Mouse (Mus musculus) neural tube, embryonic 15.5 days (tissue): ENCODE results near the gene Gm21970. TPM values are rescaled to one million over a fixed set of nuclear protein-coding genes. Genes with fewer than 3 reads are reported as not detected.
"Not testable (repeated sequence)": the region's sequence is repeated elsewhere in the genome, so short reads cannot be mapped to it uniquely, and the experiment has no call there.

Source experiments
- ATAC-seq: fragments of 200-750 bp; cut with Nextera tagmentation; 2 replicates; pipeline ENCODE4 v1.8.0; 2017; ENCODE audit warnings: mild to moderate bottlenecking, moderate TSS enrichment, moderate library complexity; ENCODE audit not compliant: low FRiP score
- H3K27ac ChIP-seq: fragments of 300-500 bp; sonication (generic); replicated peaks from 2 replicates; pipeline ENCODE4 v1.5.1; 2015; ENCODE audit warnings: mild to moderate bottlenecking, inconsistent platforms
- H3K27me3 ChIP-seq: fragments of 300-500 bp; sonication (generic); replicated peaks from 2 replicates; pipeline ENCODE4 v1.6.1; 2015; ENCODE audit warnings: inconsistent platforms
- H3K36me3 ChIP-seq: fragments of 300-500 bp; sonication (generic); 2 replicates; pipeline ENCODE4 v1.6.1; 2015; ENCODE audit warnings: inconsistent platforms
- H3K4me1 ChIP-seq: fragments of 300-500 bp; sonication (generic); 2 replicates; pipeline ENCODE4 v1.6.1; 2015; ENCODE audit warnings: inconsistent platforms
- H3K4me2 ChIP-seq: fragments of 300-500 bp; sonication (generic); 2 replicates; pipeline ENCODE4 v1.6.1; 2015; ENCODE audit warnings: inconsistent platforms, mild to moderate bottlenecking, moderate library complexity
- H3K4me3 ChIP-seq: fragments of 300-500 bp; sonication (generic); replicated peaks from 2 replicates; pipeline ENCODE4 v1.5.1; 2015; ENCODE audit warnings: mild to moderate bottlenecking, inconsistent platforms
- H3K9ac ChIP-seq: fragments of 300-500 bp; sonication (generic); replicated peaks from 2 replicates; pipeline ENCODE4 v1.6.1; 2015; ENCODE audit warnings: mild to moderate bottlenecking, inconsistent platforms
- H3K9me3 ChIP-seq: fragments of 300-500 bp; sonication (generic); replicated peaks from 2 replicates; pipeline ENCODE4 v1.6.1; 2016; ENCODE audit warnings: inconsistent platforms
- WGBS: fragments of 180-500 bp; shearing (Covaris S2); methylation state at CpG from one replicate; pipeline ENCODE4 v1.1.7; 2015; ENCODE audit warnings: mixed read lengths; 5-methylcytosine and 5-hydroxymethylcytosine counted together
- polyA plus RNA-seq: library from polyadenylated mRNA; unstranded; fragments of >200 nt; fragmentation: Nextera tagmentation; extraction: Ambion mirVana; gene quantifications from 2 replicates; pipeline ENCODE4 v1.2.1, GENCODE M21; 2015

The Gm21970 gene
- polyA plus RNA-seq, 1 experiment from 2014 or later, result not detected

- Histone ChIP-seq H3K9me3 (no peaks in the 10 kb centered on the region), H3K4me3 (no peak overlapping the region), H3K9ac (no peak overlapping the region), H3K4me1 (no peaks in the 10 kb centered on the region), H3K27me3 (no peaks in the 10 kb centered on the region), H3K4me2 (no peak overlapping the region), H3K27ac (no peak overlapping the region), H3K36me3 (peaks cover 8% of the 10 kb centered on the region; the same call in 1 of the 2 replicates)
- WGBS, result 73% methylated on average over 5 of the region's 5 CpGs
- ATAC-seq, result no peak
Observed at GRCm38 (mm10) chr16:91427461-91427860, 35.9 kb downstream of the Gm21970 start.

- H3K27me3 ChIP-seq, result no peaks in the 10 kb centered on the region
- WGBS, result 88% methylated on average over 8 of the region's 8 CpGs
- no peak for ATAC-seq
Observed at GRCm38 (mm10) chr16:91428259-91428865, 36.8 kb downstream of the Gm21970 start.

DNA sequence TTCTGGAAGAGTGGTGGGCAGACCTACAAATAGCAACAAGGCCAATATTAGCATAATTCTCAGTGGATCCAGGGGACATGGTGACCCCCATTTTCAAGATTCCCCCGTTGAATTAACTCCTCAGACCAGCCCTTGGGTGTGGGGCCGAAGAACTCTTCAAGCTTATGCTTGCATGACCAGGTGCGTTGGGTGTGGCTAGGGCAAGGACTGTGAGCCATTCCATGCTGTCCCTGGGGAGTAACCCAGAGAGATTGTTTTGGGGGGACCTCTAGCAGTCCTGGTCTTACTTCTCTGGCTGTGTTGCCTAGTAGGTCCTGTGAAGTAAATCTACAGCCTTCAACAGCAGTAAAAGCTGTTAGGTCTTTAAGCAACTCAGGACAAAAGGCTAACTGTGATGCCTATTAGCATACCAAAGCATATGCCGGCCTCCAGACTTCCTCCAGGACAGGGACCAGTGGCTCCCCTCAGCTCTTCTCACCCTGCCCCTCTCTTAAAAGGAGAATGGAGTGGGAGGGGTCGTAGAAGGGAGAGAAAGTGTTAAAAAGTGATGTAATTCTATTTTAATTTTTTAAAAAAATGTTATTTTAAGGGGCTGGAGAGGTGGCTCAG is 41.3 kb downstream of the Gm21970 start:
- H3K4me1 ChIP-seq, result no peaks in the 10 kb centered on the region
- no peak overlapping the region for H3K4me2 ChIP-seq
- WGBS, result 26% methylated on average over 5 of the region's 5 CpGs
- no peaks in the 10 kb centered on the region for H3K9me3 ChIP-seq
- H3K27ac ChIP-seq, result no peak overlapping the region
- H3K9ac ChIP-seq, result no peak overlapping the region
- no peak for ATAC-seq
- no peaks in the 10 kb centered on the region for H3K36me3 ChIP-seq
- no peak overlapping the region for H3K4me3 ChIP-seq
- H3K27me3 ChIP-seq, result no peaks in the 10 kb centered on the region

More at GRCm38 (mm10) chr16:91428259-91428865, 36.8 kb downstream of the Gm21970 start:
- Histone ChIP-seq H3K4me3 (no peak overlapping the region), H3K36me3 (peaks cover 8% of the 10 kb centered on the region; the same call in 1 of the 2 replicates), H3K4me2 (no peak overlapping the region), H3K9ac (no peak overlapping the region), H3K4me1 (no peaks in the 10 kb centered on the region), H3K9me3 (no peaks in the 10 kb centered on the region), H3K27ac (no peak overlapping the region)

GRCm38 (mm10) chr16:91433329-91433933 is 41.9 kb downstream of the Gm21970 start:
- no peaks in the 10 kb centered on the region for H3K9me3 ChIP-seq
- no peaks in the 10 kb centered on the region for H3K36me3 ChIP-seq
- 48% methylated on average over 8 of the region's 8 CpGs for WGBS
- no peaks in the 10 kb centered on the region for H3K27me3 ChIP-seq
- H3K27ac ChIP-seq, result no peak overlapping the region
- H3K4me2 ChIP-seq, result no peak overlapping the region
- no peak overlapping the region for H3K9ac ChIP-seq
- ATAC-seq, result no peak
- no peak overlapping the region for H3K4me3 ChIP-seq
- no peaks in the 10 kb centered on the region for H3K4me1 ChIP-seq

DNA sequence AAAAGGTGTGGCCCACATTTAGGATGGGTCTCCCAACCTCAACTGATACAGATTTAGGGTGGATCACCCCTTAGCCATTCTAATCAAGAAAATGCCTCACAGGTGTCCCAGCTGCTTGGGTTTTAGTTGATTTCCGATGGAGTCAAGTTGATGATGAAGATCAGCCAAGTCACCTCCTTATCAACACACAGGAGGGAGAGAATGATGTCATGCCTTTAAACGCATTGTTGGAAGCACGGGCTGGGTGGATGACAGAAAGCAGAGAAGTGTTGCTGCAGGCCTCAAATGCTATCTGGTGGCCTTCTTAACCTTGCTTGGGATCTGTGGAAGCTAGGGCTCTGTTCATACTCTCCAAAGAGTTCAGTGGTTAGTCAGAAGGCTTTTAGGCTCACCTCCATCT is 42.6 kb downstream of the Gm21970 start:
- WGBS, result 94% methylated on average over 3 of the region's 3 CpGs
- H3K27ac ChIP-seq, result no peak overlapping the region
- no peak overlapping the region for H3K9ac ChIP-seq
- H3K4me2 ChIP-seq, result no peak overlapping the region
- ATAC-seq, result no peak
- no peak overlapping the region for H3K4me3 ChIP-seq
- no peaks in the 10 kb centered on the region for H3K27me3 ChIP-seq
- no peaks in the 10 kb centered on the region for H3K36me3 ChIP-seq
- H3K4me1 ChIP-seq, result no peaks in the 10 kb centered on the region
- no peaks in the 10 kb centered on the region for H3K9me3 ChIP-seq

DNA sequence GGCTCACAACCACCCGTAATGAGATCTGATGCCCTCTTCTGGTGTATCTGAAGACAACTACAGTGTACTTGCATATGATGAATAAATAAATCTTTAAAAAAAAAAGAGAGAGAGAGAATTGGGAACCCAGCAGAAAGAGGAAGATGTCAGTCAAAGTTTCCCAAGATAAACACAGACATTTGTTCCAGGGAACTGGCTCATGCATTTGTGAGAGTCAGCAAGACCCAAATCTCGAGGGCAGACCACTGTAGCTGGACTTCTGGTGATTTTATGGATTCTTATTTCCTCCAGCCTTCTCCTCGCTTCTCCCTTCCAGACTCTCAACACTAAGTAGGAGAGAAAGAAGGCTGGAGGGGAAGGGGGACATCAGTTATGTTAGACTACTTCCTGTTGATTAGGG is 46.6 kb downstream of the Gm21970 start:
- ATAC-seq, result no peak
- WGBS, result 63% methylated on average over 3 of the region's 3 CpGs
- no peak overlapping the region for H3K4me2 ChIP-seq
- H3K9me3 ChIP-seq, result no peaks in the 10 kb centered on the region
- no peaks in the 10 kb centered on the region for H3K27me3 ChIP-seq
- H3K9ac ChIP-seq, result no peak overlapping the region
- H3K36me3 ChIP-seq, result no peaks in the 10 kb centered on the region
- H3K4me3 ChIP-seq, result no peak overlapping the region
- no peaks in the 10 kb centered on the region for H3K4me1 ChIP-seq
- H3K27ac ChIP-seq, result no peak overlapping the region

DNA sequence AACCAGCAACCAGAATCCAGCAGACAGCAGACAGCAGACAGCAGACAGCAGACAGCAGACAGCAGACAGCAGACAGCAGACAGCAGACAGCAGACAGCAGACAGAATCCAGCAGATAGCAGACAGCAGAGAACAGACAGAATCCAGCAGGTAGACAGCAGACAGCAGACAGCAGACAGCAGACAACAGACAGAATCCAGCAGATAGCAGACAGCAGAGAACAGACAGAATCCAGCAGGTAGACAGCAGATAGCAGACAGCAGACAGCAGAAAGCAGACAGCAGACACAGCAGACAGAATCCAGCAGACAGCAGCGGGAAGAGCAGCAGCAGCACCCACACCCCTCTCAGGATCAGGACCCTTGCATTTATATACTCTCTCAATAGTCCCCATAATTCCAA is 47.1 kb downstream of the Gm21970 start:
- H3K4me3 ChIP-seq, H3K9me3 ChIP-seq, H3K9ac ChIP-seq, H3K36me3 ChIP-seq, H3K4me1 ChIP-seq, H3K27ac ChIP-seq, H3K4me2 ChIP-seq, ATAC-seq, H3K27me3 ChIP-seq: not testable (repeated sequence)
- 86% methylated on average over 1 of the region's 1 CpGs for WGBS

DNA sequence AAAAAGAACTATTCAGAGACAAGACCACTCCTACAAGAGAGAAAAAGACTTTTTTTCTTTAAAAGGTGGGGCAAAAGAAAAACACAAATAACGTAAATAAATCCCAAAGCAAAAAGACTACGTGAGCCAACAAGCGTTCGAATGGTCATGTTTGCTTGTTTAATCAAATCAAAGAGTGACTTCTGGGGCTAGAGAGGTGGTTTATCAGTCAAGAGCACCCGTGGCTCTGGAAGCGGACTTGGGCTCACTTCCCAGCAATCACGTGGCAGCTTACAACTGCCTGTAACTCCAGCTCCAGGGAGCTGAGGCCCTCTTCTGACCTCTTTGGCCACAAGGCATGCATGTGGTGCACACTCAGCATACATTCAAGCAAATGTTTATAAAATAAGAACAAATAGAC is 49.8 kb downstream of the Gm21970 start:
- Histone ChIP-seq H3K9me3 (no peaks in the 10 kb centered on the region), H3K27ac (no peak overlapping the region), H3K4me2 (no peak overlapping the region), H3K4me1 (no peaks in the 10 kb centered on the region), H3K36me3 (no peaks in the 10 kb centered on the region), H3K27me3 (no peaks in the 10 kb centered on the region), H3K4me3 (no peak overlapping the region), H3K9ac (no peak overlapping the region)
- 70% methylated on average over 7 of the region's 7 CpGs for WGBS
- no peak for ATAC-seq

GRCm38 (mm10) chr16:91441811-91442240 is 50.3 kb downstream of the Gm21970 start:
- H3K4me2 ChIP-seq, result no peak overlapping the region
- no peaks in the 10 kb centered on the region for H3K36me3 ChIP-seq
- no peak for ATAC-seq
- WGBS, result 84% methylated on average over 7 of the region's 7 CpGs
- H3K27me3 ChIP-seq, result no peaks in the 10 kb centered on the region
- H3K4me3 ChIP-seq, result no peak overlapping the region
- no peak overlapping the region for H3K27ac ChIP-seq
- no peaks in the 10 kb centered on the region for H3K9me3 ChIP-seq
- H3K4me1 ChIP-seq, result no peaks in the 10 kb centered on the region
- H3K9ac ChIP-seq, result no peak overlapping the region

DNA sequence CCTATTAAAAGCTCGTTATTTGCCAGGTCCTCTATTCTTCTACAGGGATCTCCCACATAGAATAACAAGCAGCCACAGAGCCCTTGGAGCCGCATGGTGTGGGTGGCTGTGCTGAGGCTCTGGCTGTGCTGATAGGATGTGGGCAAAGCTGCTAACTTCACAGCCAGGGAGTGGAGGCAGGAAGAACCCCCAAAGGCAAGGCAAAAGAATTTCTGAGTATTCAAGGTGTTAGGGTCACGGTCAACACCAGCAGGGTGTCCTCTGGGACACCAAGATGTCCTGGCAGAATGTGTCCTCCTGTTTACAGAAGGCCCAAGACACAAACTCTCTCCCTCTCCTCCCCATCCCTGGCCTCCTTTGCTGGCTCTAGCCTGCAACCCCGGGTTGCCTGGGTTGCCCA is 50.9 kb downstream of the Gm21970 start:
- no peak overlapping the region for H3K9ac ChIP-seq
- H3K4me2 ChIP-seq, result no peak overlapping the region
- H3K27ac ChIP-seq, result no peak overlapping the region
- no peaks in the 10 kb centered on the region for H3K27me3 ChIP-seq
- 0 out of 2 replicates have a peak, but pooled peaks cover 2% of the 10 kb centered on the region for H3K4me1 ChIP-seq
- H3K4me3 ChIP-seq, result no peak overlapping the region
- H3K36me3 ChIP-seq, result no peaks in the 10 kb centered on the region
- WGBS, result 71% methylated on average over 4 of the region's 4 CpGs
- no peaks in the 10 kb centered on the region for H3K9me3 ChIP-seq
- no peak for ATAC-seq

GRCm38 (mm10) chr16:91443211-91443611 is 51.7 kb downstream of the Gm21970 start:
- no peak overlapping the region for H3K9ac ChIP-seq
- no peak overlapping the region for H3K4me3 ChIP-seq
- H3K4me2 ChIP-seq, result no peak overlapping the region
- no peak for ATAC-seq
- H3K36me3 ChIP-seq, result no peaks in the 10 kb centered on the region
- H3K9me3 ChIP-seq, result no peaks in the 10 kb centered on the region
- H3K27ac ChIP-seq, result no peak overlapping the region
- H3K27me3 ChIP-seq, result no peaks in the 10 kb centered on the region
- H3K4me1 ChIP-seq, result 0 out of 2 replicates have a peak, but pooled peaks cover 2% of the 10 kb centered on the region
- 83% methylated on average over 8 of the region's 8 CpGs for WGBS

GRCm38 (mm10) chr16:91444847-91445246 is 53.3 kb downstream of the Gm21970 start:
- H3K4me1 ChIP-seq, result 0 out of 2 replicates have a peak, but pooled peaks cover 2% of the 10 kb centered on the region
- no peak overlapping the region for H3K4me3 ChIP-seq
- no peak overlapping the region for H3K4me2 ChIP-seq
- H3K9me3 ChIP-seq, result no peaks in the 10 kb centered on the region
- ATAC-seq, result no peak
- 80% methylated on average over 4 of the region's 4 CpGs for WGBS
- H3K27me3 ChIP-seq, result no peaks in the 10 kb centered on the region
- no peak overlapping the region for H3K27ac ChIP-seq
- H3K36me3 ChIP-seq, result no peaks in the 10 kb centered on the region
- H3K9ac ChIP-seq, result no peak overlapping the region
